Mouse (Mus musculus): ENCODE results near the gene Fam76b. TPM values are rescaled to one million over a fixed set of nuclear protein-coding genes. Genes with fewer than 3 reads are reported as not detected.

Fam76b gene
- total and polyA plus RNA-seq, 3 experiments: 27.9 to 43.8 (median 39.2) TPM

DNA sequence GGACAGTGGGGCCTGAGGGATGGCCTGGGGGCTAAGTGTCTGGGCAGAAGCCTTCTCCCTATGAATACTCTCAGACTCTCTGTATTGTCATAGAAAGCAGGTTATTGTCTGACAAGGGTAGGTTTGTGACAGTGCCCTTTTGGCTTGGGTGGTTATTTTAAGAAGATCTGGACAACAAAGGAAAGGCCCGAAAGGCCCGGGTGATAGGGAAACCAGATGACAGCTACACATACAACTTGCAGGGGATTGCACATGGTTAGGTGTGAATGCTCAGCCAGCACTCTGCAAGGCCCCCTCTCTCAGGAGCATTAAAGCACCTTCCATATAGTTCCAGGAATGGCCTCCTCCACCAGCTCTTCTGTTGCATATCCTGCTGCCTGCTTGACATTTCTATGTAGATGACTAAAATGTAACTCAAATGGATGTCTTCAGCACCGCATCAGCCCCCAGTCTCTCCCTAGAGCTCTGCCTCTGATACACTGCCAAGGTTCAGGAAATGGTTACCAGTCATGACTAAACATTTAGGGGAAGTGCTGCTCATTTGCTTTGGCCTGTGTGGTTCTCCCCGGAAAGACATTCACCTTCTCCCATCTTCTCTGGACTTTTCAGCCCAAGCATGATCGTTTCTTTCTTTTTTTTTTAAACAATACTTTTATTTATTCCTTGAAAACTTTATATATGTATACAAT lies 76.7 kb downstream of the Fam76b start:
- no peaks in the 10 kb centered on the region for H3K4me1 ChIP-seq (ENCODE audit: control insufficient read depth in 1 of 2, insufficient read depth in 2 of 2, low read length in 2 of 2)

More for the DNA sequence above, 76.7 kb downstream of the Fam76b start:
- Histone ChIP-seq H3K79me2 (ENCODE audit: control insufficient read depth, insufficient read depth, low read length, poor library complexity) (no peaks in the 10 kb centered on the region), H3K9me3 (replicated peaks; ENCODE audit: insufficient read depth, low read length) (no peaks in the 10 kb centered on the region), H3K27ac (ENCODE audit: control insufficient read depth, low read depth, low read length) (no peak overlapping the region), H3K27me3 (ENCODE audit: control insufficient read depth in 1 of 2, insufficient read depth in 2 of 2, low read length in 2 of 2) (peaks cover 9 to 19% of the 10 kb centered on the region in 2 experiments), H3K9ac (ENCODE audit: control insufficient read depth, low read depth, low read length, poor library complexity, severe bottlenecking) (no peak overlapping the region), H3K4me3 (ENCODE audit: control insufficient read depth in 1 of 2, insufficient read depth in 1 of 2, low read depth in 2 of 2, low read length in 2 of 2) (no peak overlapping the region), H3K36me3 (ENCODE audit: control insufficient read depth in 1 of 2, insufficient read depth in 2 of 2, low read length in 2 of 2) (no peaks in the 10 kb centered on the region)
- TF ChIP-seq POLR2AphosphoS5 (IDR thresholded peaks at IDR 0.05; ENCODE audit: borderline replicate concordance, low read depth, low read length): no peak
- TF ChIP-seq JUND (IDR thresholded peaks at IDR 0.05; ENCODE audit: low read depth, low read length): no peak
- no peak for TF ChIP-seq SIN3A (IDR thresholded peaks at IDR 0.05; ENCODE audit: low read length)
- no peak for TF ChIP-seq TCF12 (IDR thresholded peaks at IDR 0.05; ENCODE audit: low read depth, low read length)
- TF ChIP-seq NELFE (IDR thresholded peaks at IDR 0.05; ENCODE audit: low read depth, low read length): no peak
- TF ChIP-seq SMC3 (IDR thresholded peaks at IDR 0.05; ENCODE audit: low read depth, low read length): no peak
- no peak for TF ChIP-seq CHD2 (IDR thresholded peaks at IDR 0.05; ENCODE audit: low read length)
- no peak for TF ChIP-seq MAZ (IDR thresholded peaks at IDR 0.05; ENCODE audit: low read depth, low read length)
- no peak for TF ChIP-seq TBP (IDR thresholded peaks at IDR 0.05; ENCODE audit: low read depth, low read length)
- no peak for TF ChIP-seq MYB (IDR thresholded peaks at IDR 0.05; ENCODE audit: low read depth, low read length)
- no peak for TF ChIP-seq MAX (IDR thresholded peaks at IDR 0.05; ENCODE audit: low read length)
- TF ChIP-seq ETS1 (IDR thresholded peaks at IDR 0.05; ENCODE audit: low read depth, low read length): no peak
- TF ChIP-seq UBTF (IDR thresholded peaks at IDR 0.05; ENCODE audit: borderline replicate concordance, insufficient read depth, low read depth, low read length): no peak
- no peak for TF ChIP-seq ZKSCAN1 (IDR thresholded peaks at IDR 0.05; ENCODE audit: low read depth, low read length)
- no peak for TF ChIP-seq RCOR1 (IDR thresholded peaks at IDR 0.05; ENCODE audit: low read depth, low read length)
- no peak for DNase-seq (ENCODE audit: low read depth, low spot score)

Other genes starting within 250 kb of the Fam76b start
- gene Mtmr2, start 79.3 kb upstream of the Fam76b start, total RNA-seq (2012; rRNA removed): 75.2 and 80.5 TPM in 2 replicates
- 10 to 100 TPM; 47.1 to 95.8 TPM for gene Mtmr2, start 79.3 kb upstream of the Fam76b start, polyA plus RNA-seq (2012; ENCODE audit: insufficient read depth in 1 of 2, insufficient read length in 2 of 2, low read depth in 1 of 2, low replicate concordance in 2 of 2, missing spikeins in 1 of 2)
- gene Cep57, start 609 bp upstream of the Fam76b start, total RNA-seq (2012; rRNA removed): 89.3 and 98.7 TPM in 2 replicates
- gene Cep57, start 609 bp upstream of the Fam76b start, polyA plus RNA-seq (2012; ENCODE audit: insufficient read depth in 1 of 2, insufficient read length in 2 of 2, low read depth in 1 of 2, low replicate concordance in 2 of 2, missing spikeins in 1 of 2): 100 to 1,000 TPM; 119 to 142 TPM

Measured in MEL (cell line).